Mouse (Mus musculus): Measurements from ENCODE around the gene Traf7.

Gene Traf7

DNA sequence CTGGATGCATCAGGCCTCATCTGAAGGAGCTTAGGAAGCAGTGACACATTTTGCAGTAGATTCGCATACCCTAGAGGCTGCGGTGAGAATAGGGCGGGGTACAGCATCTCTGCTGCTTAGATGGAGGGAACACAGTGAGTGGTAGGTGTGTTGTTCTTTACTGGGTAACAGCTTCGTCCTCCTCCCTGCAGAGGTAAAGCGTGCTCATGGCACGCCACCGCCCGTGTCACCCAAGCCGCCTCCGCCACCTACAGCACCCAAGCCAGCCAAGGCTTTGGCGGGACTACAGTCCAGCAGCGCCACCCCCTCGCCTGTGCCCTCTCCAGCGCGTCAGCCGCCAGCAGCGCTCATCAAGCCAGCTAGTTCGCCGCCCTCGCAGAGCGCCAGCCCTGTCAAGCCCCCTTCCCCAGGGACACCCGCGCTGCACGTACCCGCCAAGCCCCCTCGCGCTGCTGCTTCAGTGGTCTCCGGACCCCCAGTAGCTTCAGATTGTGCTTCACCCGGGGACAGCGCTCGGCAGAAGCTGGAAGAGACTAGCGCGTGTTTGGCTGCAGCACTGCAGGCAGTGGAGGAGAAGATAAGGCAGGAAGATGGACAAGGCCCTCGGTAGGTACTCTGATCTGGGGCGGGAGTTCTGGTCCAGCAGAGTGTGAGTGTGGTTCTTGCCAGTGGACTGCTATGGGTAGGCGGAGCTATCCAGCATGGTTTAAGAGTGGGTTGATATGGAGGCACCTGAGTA, 21.2 kb downstream of the Traf7 start:
- no peak for DNase-seq (ENCODE audit: low spot score)

DNA sequence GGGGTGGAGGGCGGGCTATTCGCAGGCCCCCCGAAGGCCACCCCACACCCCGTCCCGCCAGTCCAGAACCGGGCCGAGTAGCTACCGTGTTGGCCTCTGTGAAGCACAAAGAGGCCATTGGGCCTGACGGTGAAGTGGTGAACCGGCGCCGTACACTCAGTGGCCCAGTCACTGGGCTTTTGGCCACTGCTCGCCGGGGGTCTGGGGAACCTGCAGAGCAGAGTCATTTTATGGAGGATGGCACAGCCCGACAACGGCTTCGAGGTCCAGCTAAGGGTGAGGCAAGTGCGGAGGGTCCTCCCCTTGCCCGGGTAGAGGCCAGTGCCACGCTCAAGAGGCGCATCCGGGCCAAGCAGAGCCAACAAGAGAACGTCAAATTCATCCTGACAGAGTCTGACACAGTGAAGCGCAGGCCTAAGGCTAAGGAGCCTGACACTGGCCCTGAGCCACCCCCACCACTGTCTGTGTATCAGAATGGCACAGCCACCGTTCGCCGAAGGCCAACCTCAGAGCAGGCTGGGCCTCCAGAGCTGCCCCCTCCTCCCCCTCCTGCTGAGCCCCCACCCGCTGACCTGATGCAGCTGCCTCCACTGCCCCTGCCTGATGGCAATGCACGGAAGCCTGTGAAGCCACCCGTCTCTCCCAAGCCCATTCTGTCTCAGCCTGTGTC, 22.3 kb downstream of the Traf7 start:
- DNase-seq (ENCODE audit: low spot score), result no peak

DNA sequence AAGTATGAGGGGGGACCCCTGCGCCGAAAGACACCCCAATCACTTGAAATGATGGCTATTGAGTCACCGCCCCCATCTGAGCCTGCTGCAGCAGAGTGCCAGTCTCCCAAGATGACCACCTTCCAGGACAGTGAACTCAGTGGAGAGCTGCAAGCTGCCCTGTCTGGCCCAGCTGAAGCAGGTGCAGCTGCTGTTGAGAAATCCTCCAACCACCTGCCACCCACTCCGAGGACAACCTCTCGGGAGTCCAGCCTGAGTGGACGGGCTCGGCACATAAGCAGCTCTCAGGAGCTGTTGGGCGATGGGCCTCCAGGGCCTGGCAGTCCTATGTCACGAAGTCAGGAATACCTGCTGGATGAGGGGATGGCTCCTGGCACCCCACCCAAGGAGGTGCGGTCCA, 23.7 kb downstream of the Traf7 start:
- no peak for DNase-seq (ENCODE audit: low spot score)

DNA sequence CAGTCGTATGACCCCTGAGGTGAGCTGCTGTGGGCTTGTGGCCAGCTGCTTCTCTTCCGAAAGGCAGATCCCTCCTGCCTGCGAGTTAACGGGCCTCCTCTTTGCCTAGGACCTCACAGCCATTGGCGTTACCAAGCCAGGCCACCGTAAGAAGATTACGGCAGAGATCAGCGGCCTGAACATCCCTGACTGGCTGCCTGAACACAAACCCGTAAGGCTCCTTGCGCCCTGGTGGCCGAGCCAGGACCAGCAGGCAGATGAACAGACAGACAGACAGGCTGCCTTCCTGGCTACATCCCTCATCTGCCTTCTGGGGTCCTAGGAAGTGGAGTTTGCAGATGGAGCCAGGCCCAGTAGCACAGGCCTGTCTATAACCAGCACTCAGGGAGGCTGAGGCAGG, 25.5 kb downstream of the Traf7 start:
- DNase-seq (ENCODE audit: low spot score), result no peak

DNA sequence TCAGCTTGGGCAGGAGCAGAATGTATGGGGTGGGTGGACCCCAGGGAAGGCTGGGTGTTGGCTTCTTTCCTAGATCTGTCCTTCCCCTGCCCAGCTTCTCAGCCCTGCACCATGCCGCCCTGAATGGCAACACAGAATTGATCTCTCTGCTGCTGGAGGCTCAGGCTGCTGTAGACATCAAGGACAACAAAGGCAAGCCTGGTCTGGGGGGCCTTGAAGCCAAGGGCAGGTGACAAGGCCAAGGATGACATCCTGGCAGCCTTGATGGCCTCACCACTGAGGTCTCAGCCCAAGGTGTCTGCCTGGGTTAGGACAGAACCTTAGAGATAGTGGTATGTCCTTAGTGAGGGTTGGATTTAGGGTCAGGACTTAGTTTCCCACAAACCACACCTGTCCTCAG, 31.7 kb downstream of the Traf7 start:
- DNase-seq (ENCODE audit: low spot score), result no peak

DNA sequence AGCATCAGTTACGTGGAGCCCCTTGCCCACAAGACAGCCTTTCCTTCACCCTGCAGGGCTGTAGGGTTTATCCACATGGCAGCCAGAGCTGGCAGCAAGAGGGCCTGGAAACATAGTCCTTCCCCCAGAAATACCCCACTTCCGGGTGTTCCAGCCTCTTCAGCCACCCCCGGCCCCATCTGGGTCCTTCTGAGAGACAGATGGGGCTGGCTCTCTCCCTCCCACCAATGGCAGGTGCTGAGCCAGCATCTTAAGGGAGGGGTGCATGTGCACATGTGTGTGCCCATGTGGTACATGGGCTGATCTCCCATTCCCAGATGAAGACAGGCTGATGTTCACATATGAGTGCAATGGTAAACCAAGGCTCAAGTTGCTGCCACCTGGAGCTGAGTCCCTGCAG, 32.3 kb downstream of the Traf7 start:
- DNase-seq (ENCODE audit: low spot score), result no peak

DNA sequence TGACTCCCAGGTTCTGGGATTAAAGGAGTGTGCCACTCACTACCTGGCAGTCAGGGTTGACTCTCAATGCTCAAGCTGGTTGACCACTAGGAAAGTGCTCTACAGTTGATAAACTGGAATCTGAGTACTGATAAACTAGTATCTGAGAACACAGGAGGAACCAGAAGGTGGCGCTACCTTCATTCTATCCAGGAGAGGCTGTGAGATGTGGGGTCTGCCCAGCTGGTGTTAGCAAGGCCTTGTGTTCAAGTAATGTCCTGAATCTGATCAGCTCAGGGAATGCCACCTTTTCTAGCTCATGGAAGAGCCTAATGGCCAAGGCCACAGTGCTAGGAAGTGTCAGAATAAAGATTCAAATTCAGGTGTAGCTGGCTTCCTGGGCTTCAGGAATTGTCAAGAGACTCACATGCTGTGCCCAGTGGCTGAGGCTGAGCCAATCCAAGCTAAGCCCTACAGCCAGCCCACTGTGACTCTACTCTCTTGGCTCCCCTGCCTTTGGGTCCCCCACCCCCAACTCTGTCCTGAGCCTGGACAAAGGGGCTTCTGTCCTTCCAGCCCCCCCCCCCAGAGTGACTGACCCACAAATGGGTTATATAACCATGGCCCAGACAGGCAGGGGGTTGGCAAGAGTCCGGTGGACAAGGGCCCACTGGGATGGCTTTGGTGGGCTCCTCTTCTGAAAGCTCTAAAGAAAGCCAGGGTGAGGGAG, 33.0 kb downstream of the Traf7 start:
- DNase-seq (ENCODE audit: low spot score), result no peak

DNA sequence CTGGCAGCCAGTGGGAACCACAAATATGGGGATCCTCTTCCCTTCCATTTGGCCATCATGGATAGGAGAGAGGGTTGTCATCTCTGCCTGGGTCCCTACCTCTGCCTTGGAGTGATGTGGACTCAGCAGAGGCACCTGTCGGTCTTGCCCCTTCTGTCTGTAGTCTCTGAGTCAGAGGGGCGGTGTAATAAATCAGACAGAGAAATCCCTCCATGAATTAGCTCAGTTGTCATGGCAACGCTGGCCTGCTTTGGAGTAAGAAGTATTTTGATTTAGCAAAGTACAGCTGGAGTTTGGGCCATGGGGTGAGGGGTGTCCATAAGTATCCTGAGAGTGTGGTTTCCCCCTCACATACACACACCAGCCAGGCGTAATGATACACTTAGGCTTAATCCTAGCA, 37.3 kb downstream of the Traf7 start:
- no peak for DNase-seq (ENCODE audit: low spot score)

DNA sequence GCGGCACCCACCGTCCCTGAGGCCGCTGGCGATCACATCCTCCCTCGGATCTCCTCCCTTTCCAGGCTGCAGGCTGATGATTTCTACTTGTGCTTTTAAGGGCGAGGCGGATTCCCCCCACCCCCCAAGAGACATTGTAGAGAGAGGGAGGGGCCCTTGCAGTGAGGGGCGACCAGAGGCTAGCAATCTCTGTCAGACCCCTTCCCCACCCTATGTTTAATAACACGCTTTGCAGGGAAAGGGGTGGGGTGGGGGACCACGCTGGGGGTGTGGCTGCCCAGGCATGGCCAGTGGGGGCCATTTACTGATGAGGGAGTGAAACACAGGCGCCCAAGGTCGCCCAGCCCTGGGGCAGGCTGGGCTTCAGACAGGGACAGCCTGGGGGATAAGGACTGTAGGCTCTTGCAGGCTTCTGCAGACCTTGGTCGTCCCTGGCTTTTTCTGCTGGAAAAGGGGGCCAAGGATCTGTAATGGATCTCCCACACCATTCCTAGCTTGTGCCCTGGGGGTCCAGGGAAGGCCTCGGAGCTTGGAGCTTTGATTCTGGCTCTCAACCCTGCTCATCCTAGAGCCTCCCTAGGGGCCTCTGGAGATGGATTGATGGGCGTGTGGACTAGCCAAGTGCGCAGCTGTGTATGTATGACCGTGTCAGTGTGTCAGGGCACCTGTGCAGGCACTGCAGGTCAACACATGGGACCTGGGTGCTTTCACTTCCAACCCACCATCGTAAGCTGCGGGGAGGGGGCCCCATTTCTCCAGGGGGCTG, 38.3 kb downstream of the Traf7 start:
- DNase-seq (ENCODE audit: low spot score), result peak; percentile 62

DNA sequence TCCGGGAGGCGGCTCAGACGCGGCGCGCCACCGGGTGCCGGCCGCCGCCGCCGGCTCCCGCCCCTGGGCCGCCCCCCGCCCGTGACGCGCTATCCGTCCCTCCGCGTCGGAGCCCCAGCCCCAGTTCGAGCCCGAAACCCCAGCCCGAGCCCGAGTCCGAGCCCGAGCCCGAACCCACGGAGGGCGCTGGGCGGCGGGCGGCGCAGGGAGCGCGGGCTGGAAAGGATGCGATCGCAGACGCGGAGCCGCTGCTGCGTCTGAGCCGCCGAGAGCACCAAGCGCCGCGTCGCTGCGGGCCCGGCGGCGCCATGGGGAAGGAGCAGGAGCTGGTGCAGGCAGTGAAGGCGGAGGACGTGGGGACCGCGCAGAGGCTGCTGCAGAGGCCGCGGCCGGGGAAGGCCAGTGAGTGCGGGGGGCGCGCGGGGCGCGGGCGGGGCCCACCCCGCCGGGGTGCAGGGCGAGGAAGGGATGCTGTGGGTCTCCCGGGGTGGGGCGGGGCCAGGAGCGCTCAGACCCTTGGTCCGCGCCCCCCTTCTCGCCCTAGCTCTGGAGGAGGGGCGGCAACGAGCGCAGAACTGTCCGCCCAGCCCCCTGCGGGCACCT, 39.0 kb downstream of the Traf7 start:
- DNase-seq (ENCODE audit: low spot score), result no peak

DNA sequence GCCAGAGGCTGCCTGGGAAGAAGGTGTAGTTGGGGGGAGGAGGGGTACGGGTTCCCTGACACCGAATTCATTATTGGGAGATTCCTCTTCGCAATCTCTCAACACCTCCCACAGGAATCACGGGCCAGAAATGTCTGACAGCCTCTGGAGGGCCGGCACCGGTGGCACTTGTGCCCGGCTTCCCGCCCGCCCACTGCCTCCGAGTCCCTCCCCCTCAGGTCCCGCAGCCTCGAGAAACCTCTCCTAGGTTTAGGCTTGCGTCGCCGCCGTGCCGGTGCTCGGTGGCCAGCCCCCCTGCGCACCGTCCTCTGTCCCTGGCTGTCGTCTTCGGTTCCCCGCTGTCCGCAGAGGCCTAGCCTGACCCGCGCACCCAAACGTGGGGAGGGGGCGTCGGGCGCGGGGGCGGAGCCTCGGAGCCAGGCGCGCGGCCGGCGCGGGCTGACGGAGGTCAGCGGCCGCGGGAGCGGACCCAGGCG, 39.5 kb downstream of the Traf7 start, which contains the start of gene Caskin1:
TSS of gene Caskin1 (plus strand) at position 416 of the 476 bp plus-strand sequence.
- DNase-seq (ENCODE audit: low spot score), result no peak

DNA sequence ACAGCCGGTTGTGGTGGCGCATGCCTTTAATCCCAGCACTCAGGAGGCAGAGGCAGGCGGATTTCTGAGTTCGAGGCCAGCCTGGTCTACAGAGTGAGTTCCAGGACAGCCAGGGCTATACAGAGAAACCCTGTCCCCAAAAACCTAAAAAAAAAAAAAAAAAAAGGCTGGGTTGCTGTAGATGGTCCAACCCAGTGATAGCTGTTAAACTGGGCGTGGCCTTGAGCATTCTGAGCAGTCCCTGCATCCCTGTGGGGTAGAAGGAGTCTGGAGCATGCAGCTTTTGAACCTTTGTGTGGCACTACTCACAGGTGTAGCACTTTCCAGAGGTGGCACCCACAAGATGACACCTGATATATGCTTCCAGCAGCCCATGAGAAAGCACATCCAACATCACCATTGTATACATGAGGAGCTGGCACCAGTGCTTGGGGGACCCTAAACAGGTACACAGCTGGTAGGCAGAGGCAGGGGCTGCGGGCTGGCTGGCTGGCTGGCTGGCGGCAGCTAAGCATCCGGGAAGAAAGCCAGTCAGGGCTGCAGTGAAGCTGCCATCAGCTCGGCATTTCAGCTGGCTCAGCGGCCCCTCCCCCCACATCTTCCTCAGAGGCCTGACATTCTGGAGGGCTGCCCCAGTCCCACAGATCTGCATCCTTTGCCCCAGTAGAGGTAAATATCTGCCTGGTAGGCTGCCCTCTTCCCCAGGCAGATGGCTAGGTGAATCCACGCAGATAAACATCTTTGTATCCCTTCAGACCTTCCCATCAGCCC, 42.5 kb downstream of the Traf7 start:
- DNase-seq (ENCODE audit: low spot score), result no peak

DNA sequence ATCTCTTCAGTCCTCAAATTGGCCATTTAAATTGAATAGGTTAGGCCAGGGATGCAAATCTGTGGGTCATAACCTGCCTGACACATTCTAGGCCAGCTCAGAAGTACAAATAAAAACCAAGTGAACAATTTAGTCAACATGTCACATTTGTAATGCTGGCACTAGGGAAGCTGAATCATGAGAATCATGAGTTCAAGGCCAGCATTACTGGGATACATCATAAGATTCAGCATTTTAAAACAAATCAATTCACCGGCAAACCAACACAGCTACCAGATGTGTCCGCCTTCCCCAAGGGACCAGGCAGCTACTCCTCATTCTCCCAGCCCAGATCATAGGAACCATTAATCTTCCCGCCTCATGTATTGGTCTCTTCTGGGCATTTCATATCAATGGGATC, 44.2 kb downstream of the Traf7 start:
- no peak for DNase-seq (ENCODE audit: low spot score)

DNA sequence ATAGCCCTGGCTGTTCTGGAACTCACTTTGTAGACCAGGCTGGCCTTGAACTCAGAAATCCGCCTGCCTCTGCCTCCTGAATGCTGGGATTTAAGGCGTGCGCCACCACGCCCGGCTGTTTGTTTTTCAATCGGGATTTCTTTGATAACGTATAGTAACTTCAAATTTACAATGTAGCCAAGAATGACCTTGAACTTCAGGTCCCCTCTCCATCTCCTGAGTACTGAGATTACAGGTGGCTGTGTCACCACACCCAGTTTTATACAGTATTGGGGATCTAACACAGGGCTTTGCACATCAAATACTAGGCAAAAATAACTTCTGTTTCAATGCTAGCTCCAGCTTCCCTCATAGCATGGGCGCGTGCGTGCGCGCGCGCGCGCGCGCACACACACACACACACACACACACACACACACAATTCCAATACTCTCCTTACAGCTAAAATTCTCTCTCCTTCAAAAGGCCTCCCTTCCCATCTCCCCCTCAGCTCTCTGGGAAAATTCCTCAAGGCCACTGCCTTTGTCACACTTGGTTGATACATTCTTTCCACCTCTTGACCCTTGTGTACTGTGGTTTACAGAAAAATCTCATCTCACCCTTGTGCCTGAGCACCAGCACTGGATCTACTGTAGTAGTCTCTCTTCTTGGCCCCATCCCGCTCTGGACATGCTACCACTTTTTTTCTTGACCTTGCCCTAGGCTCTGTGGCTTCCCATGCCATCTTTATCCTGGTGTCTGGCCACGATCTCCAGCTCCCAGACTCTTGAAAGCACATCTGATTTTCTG, 46.5 kb downstream of the Traf7 start:
- DNase-seq (ENCODE audit: low spot score), result no peak

DNA sequence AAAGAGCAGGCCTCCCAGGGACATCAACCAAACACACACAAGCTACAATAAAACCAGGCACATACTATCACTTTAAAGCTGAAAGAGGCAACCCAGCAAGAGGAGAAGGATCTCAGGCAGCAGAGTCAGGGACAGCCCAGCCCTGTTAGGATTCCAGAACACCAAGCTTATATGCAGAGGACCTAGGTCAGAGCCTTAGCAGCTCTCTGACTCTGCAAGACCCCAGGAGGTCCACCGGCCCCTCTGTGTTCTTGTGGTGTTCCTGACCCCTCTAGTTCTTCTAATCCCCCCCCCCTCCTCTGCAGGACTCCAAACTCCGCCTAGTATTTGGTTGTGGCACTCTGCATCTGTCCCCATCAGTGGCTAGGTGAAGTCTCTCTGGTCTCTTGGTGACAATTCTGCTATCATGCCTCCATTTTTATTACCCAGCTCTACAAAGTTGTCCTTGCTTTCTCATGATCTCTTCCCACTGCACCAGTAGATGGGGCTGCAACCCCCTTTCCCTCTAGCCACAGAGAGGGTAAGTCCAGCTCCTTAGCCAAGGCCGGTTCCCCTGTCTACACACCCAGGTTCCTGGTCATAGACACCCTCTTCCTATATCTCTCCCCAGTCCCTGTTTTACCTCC, 47.4 kb downstream of the Traf7 start:
- no peak for DNase-seq (ENCODE audit: low spot score)

DNA sequence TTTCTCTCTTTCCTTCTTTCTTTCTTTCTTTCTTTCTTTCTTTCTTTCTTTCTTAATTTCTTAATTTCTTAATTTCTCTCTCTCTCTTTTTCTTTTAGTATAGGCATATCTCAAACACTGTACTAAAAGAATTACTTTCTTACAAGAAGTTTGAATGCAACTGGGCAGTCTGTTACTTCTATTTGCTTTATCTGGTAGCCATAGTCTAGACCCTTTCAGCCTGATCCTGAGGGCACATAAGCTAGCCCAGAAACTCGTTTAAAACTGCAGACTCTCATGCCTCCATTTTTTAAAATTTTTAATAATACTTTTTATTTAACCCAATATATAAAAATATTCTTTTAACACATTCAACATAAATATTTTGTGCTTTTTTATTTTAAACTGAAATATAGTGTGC, 48.3 kb downstream of the Traf7 start:
- no peak for DNase-seq (ENCODE audit: low spot score)

DNA sequence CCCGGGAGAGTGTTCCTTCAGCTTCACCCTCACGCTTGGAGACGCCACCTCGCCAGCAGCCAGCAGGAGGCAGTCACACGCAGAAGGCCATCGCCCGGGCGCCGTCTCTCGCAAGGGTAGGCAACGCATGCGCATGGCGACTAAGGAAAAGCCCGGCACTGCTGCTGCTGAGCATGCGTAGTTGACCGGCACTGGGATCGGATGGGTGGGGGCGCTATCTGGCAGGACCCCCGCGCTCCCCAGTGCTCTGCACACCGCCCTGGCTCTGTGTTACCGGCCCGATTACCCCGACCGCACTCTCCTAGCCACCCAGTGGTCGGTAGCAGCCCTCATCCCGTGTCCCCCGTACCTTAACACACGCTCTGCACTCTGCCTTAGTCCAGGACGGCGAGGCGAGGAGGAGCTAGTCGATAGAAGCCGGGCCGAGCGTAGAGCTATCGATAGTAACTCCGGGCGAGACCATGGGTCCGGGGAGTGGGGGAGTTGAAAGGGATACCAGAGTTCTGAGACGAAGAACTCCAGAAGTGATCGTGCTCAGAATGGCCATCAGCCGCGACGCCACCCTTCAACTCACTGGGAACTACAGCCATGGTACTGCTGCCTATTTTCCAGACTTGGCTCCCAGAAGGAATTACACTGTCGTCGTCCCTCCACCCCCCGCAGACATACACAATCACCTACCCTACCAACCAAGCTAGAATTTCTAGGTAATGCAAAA, 48.9 kb downstream of the Traf7 start, which contains the start of gene Mlst8:
TSS of gene Mlst8 (minus strand) at position 416 of the 718 bp plus-strand sequence.
- peak; percentile 92 for DNase-seq (ENCODE audit: low spot score)

DNA sequence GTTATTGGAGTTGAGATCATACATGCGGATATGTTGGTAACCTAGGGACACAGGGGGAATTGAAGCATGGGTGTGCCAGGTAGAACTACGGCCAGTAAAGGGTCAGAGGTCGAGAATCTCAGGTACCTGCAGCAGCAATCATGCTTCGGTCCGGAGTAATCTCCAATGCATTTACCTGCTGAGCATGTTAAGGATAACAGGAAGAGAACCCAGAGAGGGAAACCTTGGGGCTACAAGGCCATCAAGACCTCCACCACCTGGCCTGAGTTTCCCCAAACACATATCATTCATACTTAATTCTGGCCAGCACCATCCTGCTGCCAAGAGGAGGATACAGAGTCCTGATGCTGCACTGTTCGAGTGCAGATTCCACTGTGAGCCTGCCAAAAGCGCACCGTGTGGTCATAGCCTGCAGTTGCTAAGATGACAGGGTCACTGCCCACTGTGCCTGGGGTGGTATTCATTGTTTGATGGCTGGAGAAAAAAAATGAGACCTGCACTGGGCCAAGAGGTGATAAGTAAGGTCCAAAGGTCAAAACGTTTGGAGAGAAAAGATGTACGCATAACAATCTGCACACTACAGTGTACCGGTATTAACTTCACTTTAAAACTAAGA, 49.6 kb downstream of the Traf7 start:
- DNase-seq (ENCODE audit: low spot score), result no peak
